Mouse (Mus musculus) gastrocnemius, adult 8-10 months (tissue): Measurements from ENCODE around the gene Syne4. TPM values are rescaled to one million over a fixed set of nuclear protein-coding genes. Genes with fewer than 3 reads are reported as not detected.
A peak's percentile ranks its signal among the peaks of the same experiment; 100 is the strongest.

ENCODE experiments used
- DNase-seq, 2 experiments: peaks; one replicate each; pipeline ENCODE4 v3.0.0; 2022; ENCODE audit warnings: low spot score in 2 of 2
- total RNA-seq, 4 experiments: library from RNA; stranded (reverse); gene quantifications; 2 replicates each; pipeline ENCODE4 v1.2.4; 2022

The Syne4 gene
- total RNA-seq, 4 experiments from 2014 or later: 0.73 to 1.7 (median 1.3) TPM; not detected in 1

GRCm38 (mm10) chr7:30295103-30295502, 19.5 kb upstream of the Syne4 start:
- DNase-seq: no peak

GRCm38 (mm10) chr7:30296816-30297215, 17.8 kb upstream of the Syne4 start:
- DNase-seq: no peak

GRCm38 (mm10) chr7:30297266-30297665, 17.3 kb upstream of the Syne4 start:
- no peak for DNase-seq

- DNase-seq: no peak
Measured at GRCm38 (mm10) chr7:30300914-30301313, 13.7 kb upstream of the Syne4 start.

GRCm38 (mm10) chr7:30306083-30306779, 8.4 kb upstream of the Syne4 start:
- DNase-seq: no peak

- DNase-seq: peak; percentile 90 to 94
Measured at GRCm38 (mm10) chr7:30308076-30309005, 6.3 kb upstream of the Syne4 start, which contains the start of gene Alkbh6. TSS of gene Alkbh6 (plus strand) at chr7:30308717.

GRCm38 (mm10) chr7:30309395-30310129, 5.0 kb upstream of the Syne4 start:
- DNase-seq: no peak

- DNase-seq: no peak
Measured at GRCm38 (mm10) chr7:30310136-30310535, 4.5 kb upstream of the Syne4 start.

- DNase-seq: no peak
Measured at GRCm38 (mm10) chr7:30313666-30314320, 814 bp upstream of the Syne4 start.

- no peak for DNase-seq
Measured at GRCm38 (mm10) chr7:30315559-30316529, 1.2 kb downstream of the Syne4 start.

GRCm38 (mm10) chr7:30318142-30318541, 3.5 kb downstream of the Syne4 start:
- no peak for DNase-seq

- no peak for DNase-seq
Measured at GRCm38 (mm10) chr7:30320946-30321345, 6.3 kb downstream of the Syne4 start.

- DNase-seq: peak; percentile 45 to 59
Measured at GRCm38 (mm10) chr7:30321539-30322284, 7.1 kb downstream of the Syne4 start, which contains the start of gene E130208F15Rik. TSS of gene E130208F15Rik (plus strand) at chr7:30321740.

GRCm38 (mm10) chr7:30322285-30322667, 7.7 kb downstream of the Syne4 start:
- DNase-seq: peak; percentile 94 to 97

- no peak for DNase-seq
Measured at GRCm38 (mm10) chr7:30322865-30323264, 8.3 kb downstream of the Syne4 start.

GRCm38 (mm10) chr7:30323795-30324194, 9.2 kb downstream of the Syne4 start, which contains the start of gene Sdhaf1:
TSS of gene Sdhaf1 (minus strand) at chr7:30323895.
- DNase-seq: no peak

- no peak for DNase-seq
Measured at GRCm38 (mm10) chr7:30324300-30324944, 9.8 kb downstream of the Syne4 start.

GRCm38 (mm10) chr7:30325364-30325763, 10.8 kb downstream of the Syne4 start:
- DNase-seq: peak in 1 of 2 experiments; percentile 30
